Mouse (Mus musculus): ENCODE results near the gene Arhgap45.

Arhgap45 gene

DNA sequence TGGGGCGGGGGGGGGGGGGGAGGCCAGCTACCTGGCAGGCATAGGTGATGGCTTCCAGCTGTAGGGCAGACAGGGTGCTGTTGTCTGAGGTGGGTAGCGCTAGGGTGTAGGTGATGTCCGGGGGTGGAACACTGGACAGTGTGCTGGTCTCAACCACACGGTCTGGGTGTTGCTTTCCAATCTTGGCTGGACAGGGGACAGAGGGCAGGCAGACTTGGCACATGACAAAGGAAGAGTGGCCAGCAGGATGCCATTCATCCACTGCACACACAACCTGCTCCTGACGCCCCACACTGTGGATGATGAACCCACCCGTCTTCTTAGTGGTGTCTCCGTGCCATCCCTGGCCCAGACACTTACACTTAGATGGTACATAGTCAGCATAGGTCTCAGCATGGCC is 52.8 kb downstream of the Arhgap45 start:
- in situ Hi-C loops (cut with MboI; ENCODE audit: low pct_unique_long_range_greater_than_20kb in 1 of 2, low sequenced_read_pairs in 2 of 2, unreplicated experiment in 1 of 2), result no loop called here

- in situ Hi-C loops (cut with MboI; ENCODE audit: low pct_unique_long_range_greater_than_20kb in 1 of 2, low sequenced_read_pairs in 2 of 2, unreplicated experiment in 1 of 2), result no loop called here
These were observed 53.5 kb downstream of the Arhgap45 start for GRCm38 (mm10) chr10:80069948-80070450.

- in situ Hi-C loops (cut with MboI; ENCODE audit: low pct_unique_long_range_greater_than_20kb in 1 of 2, low sequenced_read_pairs in 2 of 2, unreplicated experiment in 1 of 2), result no loop called here
These were observed 54.5 kb downstream of the Arhgap45 start for GRCm38 (mm10) chr10:80070837-80071515.

DNA sequence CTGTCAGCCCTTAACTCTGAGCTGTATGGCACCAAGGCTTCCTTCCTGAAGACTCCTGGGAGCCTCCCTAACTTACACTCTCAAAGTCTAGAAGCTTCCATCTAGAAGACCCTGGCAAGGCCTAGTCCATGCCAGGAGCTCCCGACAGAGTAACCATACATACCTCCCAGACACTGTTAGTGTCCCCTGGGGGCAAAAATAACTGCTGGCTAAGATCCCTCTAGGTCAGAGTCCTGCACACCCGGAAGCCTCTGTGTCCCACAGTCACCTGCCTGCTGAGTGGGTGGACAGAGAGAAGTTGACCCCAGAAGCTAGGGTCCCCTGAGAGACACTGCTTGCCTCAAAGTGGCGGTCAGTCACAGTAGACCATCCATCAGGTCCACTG is 55.1 kb downstream of the Arhgap45 start:
- in situ Hi-C loops (cut with MboI; ENCODE audit: low pct_unique_long_range_greater_than_20kb in 1 of 2, low sequenced_read_pairs in 2 of 2, unreplicated experiment in 1 of 2), result no loop called here

- in situ Hi-C loops (cut with MboI; ENCODE audit: low pct_unique_long_range_greater_than_20kb in 1 of 2, low sequenced_read_pairs in 2 of 2, unreplicated experiment in 1 of 2), result no loop called here
These were observed 56.4 kb downstream of the Arhgap45 start for GRCm38 (mm10) chr10:80072623-80073489.

DNA sequence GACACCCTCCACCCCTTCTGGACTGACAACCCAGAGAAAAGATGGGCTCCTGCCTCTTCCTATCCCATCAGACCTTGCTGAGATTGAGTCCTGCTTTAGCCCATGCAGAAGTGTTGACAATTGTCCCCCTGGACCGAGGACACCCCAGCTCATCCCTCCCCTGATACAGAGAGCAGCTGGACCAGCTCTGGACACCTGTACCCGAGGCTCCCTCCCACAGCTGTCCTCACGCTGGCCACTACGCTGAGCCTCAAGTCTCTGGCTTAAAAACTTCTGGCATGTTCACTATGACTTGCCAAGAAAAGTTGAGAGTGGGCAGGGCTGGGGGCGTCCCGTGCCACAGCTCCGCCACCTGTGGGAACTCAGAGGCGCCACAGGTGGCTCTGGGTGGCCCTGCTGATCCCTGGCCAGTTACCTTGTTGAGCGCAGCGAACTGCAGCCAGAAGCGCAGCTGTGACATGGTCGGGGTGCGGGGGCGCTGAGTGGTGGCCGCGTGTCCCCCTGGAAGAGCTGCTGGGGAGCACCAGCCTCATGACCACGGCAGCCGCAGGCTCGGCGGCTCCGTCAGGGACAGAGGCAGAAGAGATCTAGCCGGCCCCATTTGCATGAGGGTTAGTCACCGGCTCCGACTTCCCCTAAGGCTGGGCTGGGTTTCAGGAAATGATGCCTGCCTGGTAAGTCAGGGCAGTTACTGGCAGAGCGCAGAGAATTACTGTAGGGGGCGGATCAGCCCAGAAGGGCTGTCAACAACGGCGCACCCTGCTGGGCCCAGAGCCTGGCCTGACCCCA is 58.6 kb downstream of the Arhgap45 start:
- in situ Hi-C loops (cut with MboI; ENCODE audit: low pct_unique_long_range_greater_than_20kb in 1 of 2, low sequenced_read_pairs in 2 of 2, unreplicated experiment in 1 of 2), result no loop called here

- in situ Hi-C loops (cut with MboI; ENCODE audit: low pct_unique_long_range_greater_than_20kb in 1 of 2, low sequenced_read_pairs in 2 of 2, unreplicated experiment in 1 of 2), result no loop called here
These were observed 59.5 kb downstream of the Arhgap45 start for GRCm38 (mm10) chr10:80075924-80076323.

DNA sequence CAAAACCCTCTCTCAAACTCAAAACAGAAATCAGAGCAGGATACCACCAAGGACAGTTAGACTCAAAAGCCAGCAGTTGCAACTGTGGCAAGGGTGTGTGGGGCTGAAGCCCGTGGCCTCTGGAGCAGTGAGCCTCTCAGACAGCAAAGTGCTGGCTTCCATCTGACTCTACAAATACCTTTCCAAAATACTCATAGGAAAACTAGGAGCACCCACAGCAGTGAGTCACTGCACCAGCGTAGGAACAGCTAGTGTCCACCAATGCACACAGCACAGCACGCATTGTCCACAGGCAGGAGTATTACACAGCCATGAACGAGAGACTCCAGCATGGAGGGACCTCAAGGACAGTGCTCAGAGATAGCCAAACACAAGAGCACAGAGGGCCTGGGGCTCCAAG is 59.9 kb downstream of the Arhgap45 start:
- in situ Hi-C loops (cut with MboI; ENCODE audit: low pct_unique_long_range_greater_than_20kb in 1 of 2, low sequenced_read_pairs in 2 of 2, unreplicated experiment in 1 of 2), result no loop called here

DNA sequence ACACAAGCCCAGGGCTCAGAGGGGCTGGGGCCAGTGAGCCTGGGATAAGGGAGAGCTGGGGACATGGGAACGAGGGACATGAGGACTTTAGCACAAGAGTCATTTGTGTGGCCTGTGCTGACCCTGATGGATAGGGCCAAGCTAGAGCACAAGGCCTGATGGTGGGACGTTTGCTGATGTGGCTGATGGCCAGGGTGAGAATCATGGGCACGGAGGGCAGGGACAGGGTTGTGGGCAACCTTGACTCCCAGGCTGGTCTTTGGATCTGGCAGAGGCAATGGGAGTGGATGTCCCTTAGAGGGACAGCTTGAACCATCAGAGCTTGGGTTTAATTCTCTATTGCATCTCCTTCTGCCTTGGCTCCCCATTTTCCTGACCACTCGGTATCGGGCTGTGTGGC is 60.9 kb downstream of the Arhgap45 start:
- in situ Hi-C loops (cut with MboI; ENCODE audit: low pct_unique_long_range_greater_than_20kb in 1 of 2, low sequenced_read_pairs in 2 of 2, unreplicated experiment in 1 of 2), result no loop called here

GRCm38 (mm10) chr10:80078366-80078765 is 61.9 kb downstream of the Arhgap45 start:
- in situ Hi-C loops (cut with MboI; ENCODE audit: low pct_unique_long_range_greater_than_20kb in 1 of 2, low sequenced_read_pairs in 2 of 2, unreplicated experiment in 1 of 2), result no loop called here

- in situ Hi-C loops (cut with MboI; ENCODE audit: low pct_unique_long_range_greater_than_20kb in 1 of 2, low sequenced_read_pairs in 2 of 2, unreplicated experiment in 1 of 2), result no loop called here
These were observed 64.1 kb downstream of the Arhgap45 start for GRCm38 (mm10) chr10:80080396-80081070.
